Mouse (Mus musculus) heart, postnatal 25 days (tissue): ENCODE results near the gene Mapt. TPM values are rescaled to one million over a fixed set of nuclear protein-coding genes. Genes with fewer than 3 reads are reported as not detected.
"Not testable (repeated sequence)": the region's sequence is repeated elsewhere in the genome, so short reads cannot be mapped to it uniquely, and the experiment has no call there.

Experiments used
- DNase-seq: peaks from one replicate; pipeline ENCODE4 v3.0.0; 2022; ENCODE audit warnings: low spot score
- intact Hi-C: fragments of 180-260 bp; cut with DNase I; formaldehyde crosslinking; loops from one replicate; pipeline ENCODE4 v1.15.1; 2025
- total RNA-seq, 2 experiments: library from RNA; stranded (reverse); gene quantifications; 2 replicates each; pipeline ENCODE4 v1.2.3; 2021

Mapt gene
- 10 to 100 TPM; 67.0 to 70.7 TPM for total RNA-seq

GRCm38 (mm10) chr11:104231041-104231911, at the start of gene Mapt:
Gene Mapt (plus strand): TSS chr11:104231390.
- intact Hi-C loops: no loop called here
- DNase-seq: peak; percentile 78

GRCm38 (mm10) chr11:104182141-104182540, 49.0 kb upstream of the Mapt start:
- intact Hi-C loops: no loop called here

GRCm38 (mm10) chr11:104186135-104186836, 44.9 kb upstream of the Mapt start, which contains the start of gene Sppl2c:
Gene Sppl2c (plus strand): TSS chr11:104186327.
- DNase-seq: no peak
- intact Hi-C loops: no loop called here

More at GRCm38 (mm10) chr11:104182141-104182540, 49.0 kb upstream of the Mapt start:
- no peak for DNase-seq

- intact Hi-C loops: no loop called here
Observed at GRCm38 (mm10) chr11:104186837-104187150, 44.4 kb upstream of the Mapt start.

GRCm38 (mm10) chr11:104187766-104188165, 43.4 kb upstream of the Mapt start:
- DNase-seq: no peak
- intact Hi-C loops: no loop called here

More at GRCm38 (mm10) chr11:104186837-104187150, 44.4 kb upstream of the Mapt start:
- DNase-seq: no peak

GRCm38 (mm10) chr11:104190008-104190407, 41.2 kb upstream of the Mapt start:
- intact Hi-C loops: no loop called here
- no peak for DNase-seq

- intact Hi-C loops: no loop called here
- no peak for DNase-seq
Observed at GRCm38 (mm10) chr11:104195382-104195781, 35.8 kb upstream of the Mapt start.

- DNase-seq: peak; percentile 17
- intact Hi-C loops: no loop called here
Observed at GRCm38 (mm10) chr11:104195791-104196190, 35.4 kb upstream of the Mapt start.

- no peak for DNase-seq
- intact Hi-C loops: no loop called here
Observed at GRCm38 (mm10) chr11:104197861-104198260, 33.3 kb upstream of the Mapt start.

- no peak for DNase-seq
- intact Hi-C loops: no loop called here
Observed at GRCm38 (mm10) chr11:104203271-104203670, 27.9 kb upstream of the Mapt start.

GRCm38 (mm10) chr11:104206573-104206972, 24.6 kb upstream of the Mapt start:
- intact Hi-C loops: no loop called here
- DNase-seq: no peak

- intact Hi-C loops: no loop called here
- no peak for DNase-seq
Observed at GRCm38 (mm10) chr11:104209041-104209440, 22.1 kb upstream of the Mapt start.

GRCm38 (mm10) chr11:104211251-104211650, 19.9 kb upstream of the Mapt start:
- intact Hi-C loops: no loop called here
- no peak for DNase-seq

GRCm38 (mm10) chr11:104214128-104214527, 17.1 kb upstream of the Mapt start:
- intact Hi-C loops, DNase-seq: not testable (repeated sequence)

- intact Hi-C loops: no loop called here
- DNase-seq: no peak
Observed at GRCm38 (mm10) chr11:104218075-104218474, 13.1 kb upstream of the Mapt start.

- intact Hi-C loops: no loop called here
Observed at GRCm38 (mm10) chr11:104220291-104220690, 10.9 kb upstream of the Mapt start.

GRCm38 (mm10) chr11:104221751-104222150, 9.4 kb upstream of the Mapt start:
- intact Hi-C loops: no loop called here
- DNase-seq: no peak

More at GRCm38 (mm10) chr11:104220291-104220690, 10.9 kb upstream of the Mapt start:
- DNase-seq: no peak

- DNase-seq: no peak
- intact Hi-C loops: no loop called here
Observed at GRCm38 (mm10) chr11:104223301-104223700, 7.9 kb upstream of the Mapt start.

GRCm38 (mm10) chr11:104229391-104229790, 1.8 kb upstream of the Mapt start:
- DNase-seq: no peak
- intact Hi-C loops: no loop called here

- intact Hi-C loops: no loop called here
- DNase-seq: no peak
Observed at GRCm38 (mm10) chr11:104230066-104230778, 968 bp upstream of the Mapt start.
